Comparison of ENCODE assay signal across 10 mouse cellular contexts in genomic region chrX:142096904-142097303, GRCm38 (mm10).
DNase-seq lines count a peak whose midpoint lies in the region; ATAC-seq and TF ChIP-seq lines count a peak whose summit lies in the region.
"Had no signal": no experiment of that assay in that cellular context is flagged by ENCODE, and none has a peak within 500 bp of the region (broad histone marks: within the 10 kb centered on the region; RNA-seq: fewer than 3 reads in every experiment).

No protein-coding gene starts in this region.

- no peak overlapping the region for H3K27ac ChIP-seq in heart, adult 2 months
- no peak overlapping the region for H3K27ac ChIP-seq in heart, embryonic 11.5 days (ENCODE audit: low read depth, low read length)
- no peak overlapping the region for H3K27ac ChIP-seq in hindbrain, postnatal 0 days
- no peak overlapping the region for H3K27ac ChIP-seq in stomach, postnatal 0 days (replicated peaks)
- no peak overlapping the region for H3K27ac ChIP-seq in intestine, embryonic 16.5 days (ENCODE audit: low read length)
- H3K27ac ChIP-seq: hindbrain, embryonic 15.5 days had no signal

- H3K9me3 ChIP-seq in heart, embryonic 11.5 days (replicated peaks; ENCODE audit: control insufficient read depth, low read length) = no peaks in the 10 kb centered on the region
- H3K9me3 ChIP-seq in hindbrain, postnatal 0 days (ENCODE audit: low read length) = no peaks in the 10 kb centered on the region
- no peaks in the 10 kb centered on the region for H3K9me3 ChIP-seq in stomach, postnatal 0 days (ENCODE audit: control insufficient read depth, low read length)
- no peaks in the 10 kb centered on the region for H3K9me3 ChIP-seq in intestine, embryonic 16.5 days (ENCODE audit: control insufficient read depth, low read length)
- H3K9me3 ChIP-seq: hindbrain, embryonic 15.5 days; megakaryocyte, embryonic 14.5 days had no signal

- intact Hi-C loops in heart, adult 2 months (cut with DNase I) = loop anchor here (2.0 to 10.0 kb wide), 3 partner anchors 502 to 922 kb away; no protein-coding TSS in a partner anchor
- intact Hi-C loops in gastrocnemius, postnatal 36 days (cut with DNase I) = no loop called here

- ATAC-seq in heart, embryonic 11.5 days (replicated peaks; ENCODE audit: insufficient number of reproducible peaks, low FRiP score, low TSS enrichment) = no peak
- ATAC-seq in hindbrain, postnatal 0 days = no peak
- ATAC-seq in stomach, postnatal 0 days (ENCODE audit: low FRiP score, low TSS enrichment) = no peak
- ATAC-seq in intestine, embryonic 16.5 days = no peak

- H3K27me3 ChIP-seq in heart, adult 2 months (ENCODE audit: control insufficient read depth, insufficient read depth, low read length) = no peaks in the 10 kb centered on the region
- H3K27me3 ChIP-seq in heart, embryonic 11.5 days (ENCODE audit: control insufficient read depth, insufficient read depth, low read length) = 0 out of 2 replicates have a peak, but pooled peaks cover 3% of the 10 kb centered on the region
- no peaks in the 10 kb centered on the region for H3K27me3 ChIP-seq in hindbrain, postnatal 0 days (ENCODE audit: insufficient read depth, low read length)
- no peaks in the 10 kb centered on the region for H3K27me3 ChIP-seq in stomach, postnatal 0 days (ENCODE audit: control insufficient read depth, insufficient read depth, low read length)
- H3K27me3 ChIP-seq in intestine, embryonic 16.5 days (replicated peaks; ENCODE audit: control insufficient read depth, insufficient read depth, low read length) = no peaks in the 10 kb centered on the region

- H3K36me3 ChIP-seq in heart, adult 2 months (ENCODE audit: control insufficient read depth, insufficient read depth, low read length) = no peaks in the 10 kb centered on the region
- H3K36me3 ChIP-seq in heart, embryonic 11.5 days (ENCODE audit: control insufficient read depth, insufficient read depth, low read length) = no peaks in the 10 kb centered on the region
- no peaks in the 10 kb centered on the region for H3K36me3 ChIP-seq in hindbrain, postnatal 0 days (ENCODE audit: insufficient read depth, low read length)
- H3K36me3 ChIP-seq in stomach, postnatal 0 days (ENCODE audit: control insufficient read depth, insufficient read depth, low read length) = no peaks in the 10 kb centered on the region
- no peaks in the 10 kb centered on the region for H3K36me3 ChIP-seq in intestine, embryonic 16.5 days (ENCODE audit: control insufficient read depth, insufficient read depth, low read length)
- H3K36me3 ChIP-seq: hindbrain, embryonic 15.5 days had no signal

- H3K4me1 ChIP-seq in heart, adult 2 months (ENCODE audit: control insufficient read depth, insufficient read depth, low read length) = no peaks in the 10 kb centered on the region
- H3K4me1 ChIP-seq in heart, embryonic 11.5 days (ENCODE audit: control insufficient read depth, insufficient read depth, low read length) = no peaks in the 10 kb centered on the region
- no peaks in the 10 kb centered on the region for H3K4me1 ChIP-seq in hindbrain, postnatal 0 days (ENCODE audit: insufficient read depth, low read length)
- no peaks in the 10 kb centered on the region for H3K4me1 ChIP-seq in stomach, postnatal 0 days (replicated peaks; ENCODE audit: control insufficient read depth, insufficient read depth)
- no peaks in the 10 kb centered on the region for H3K4me1 ChIP-seq in intestine, embryonic 16.5 days (ENCODE audit: control insufficient read depth, insufficient read depth, low read length)
- H3K4me1 ChIP-seq: hindbrain, embryonic 15.5 days; megakaryocyte, embryonic 14.5 days had no signal

- TF ChIP-seq POLR2A in heart, adult 2 months (IDR thresholded peaks at IDR 0.05; ENCODE audit: insufficient read depth, low read depth, low read length) = no peak

- no peak overlapping the region for H3K9ac ChIP-seq in heart, adult 2 months (ENCODE audit: low read depth, low read length)
- no peak overlapping the region for H3K9ac ChIP-seq in heart, embryonic 11.5 days (ENCODE audit: low read depth, low read length)
- no peak overlapping the region for H3K9ac ChIP-seq in hindbrain, postnatal 0 days (replicated peaks; ENCODE audit: low read length)
- no peak overlapping the region for H3K9ac ChIP-seq in stomach, postnatal 0 days (ENCODE audit: low read length)
- H3K9ac ChIP-seq in intestine, embryonic 16.5 days (ENCODE audit: low read depth, low read length) = no peak overlapping the region
- H3K9ac ChIP-seq: hindbrain, embryonic 15.5 days had no signal

- H3K79me2 ChIP-seq in heart, adult 2 months (replicated peaks; ENCODE audit: control insufficient read depth, insufficient read depth, low read length) = no peaks in the 10 kb centered on the region

- TF ChIP-seq EP300 in heart, adult 2 months (IDR thresholded peaks at IDR 0.05; ENCODE audit: insufficient read depth, low read depth, low read length) = no peak
- TF ChIP-seq EP300 in stomach, postnatal 0 days (optimal IDR thresholded peaks at IDR 0.05) = no peak

- no peak overlapping the region for H3K4me3 ChIP-seq in heart, adult 2 months
- H3K4me3 ChIP-seq in heart, embryonic 11.5 days (ENCODE audit: low read depth, low read length) = no peak overlapping the region
- no peak overlapping the region for H3K4me3 ChIP-seq in hindbrain, postnatal 0 days (ENCODE audit: low read length)
- no peak overlapping the region for H3K4me3 ChIP-seq in stomach, postnatal 0 days (ENCODE audit: low read depth, low read length)
- no peak overlapping the region for H3K4me3 ChIP-seq in intestine, embryonic 16.5 days (ENCODE audit: low read length)
- H3K4me3 ChIP-seq: hindbrain, embryonic 15.5 days; megakaryocyte, embryonic 14.5 days had no signal

- no peak overlapping the region for H3K4me2 ChIP-seq in heart, embryonic 11.5 days
- no peak overlapping the region for H3K4me2 ChIP-seq in hindbrain, postnatal 0 days (ENCODE audit: low read depth, low read length)
- H3K4me2 ChIP-seq in stomach, postnatal 0 days (replicated peaks; ENCODE audit: low read depth) = no peak overlapping the region
- no peak overlapping the region for H3K4me2 ChIP-seq in intestine, embryonic 16.5 days (ENCODE audit: low read depth, low read length)
- H3K4me2 ChIP-seq: hindbrain, embryonic 15.5 days had no signal

- WGBS in heart, adult 2 months = 35% methylated on average over 3 of the region's 3 CpGs
- 47% methylated on average over 3 of the region's 3 CpGs for WGBS in heart, embryonic 11.5 days (ENCODE audit: insufficient replicate concordance)
- WGBS in hindbrain, postnatal 0 days = 45% methylated on average over 3 of the region's 3 CpGs
- WGBS in stomach, postnatal 0 days = 41% methylated on average over 3 of the region's 3 CpGs
- 53% methylated on average over 3 of the region's 3 CpGs for WGBS in intestine, embryonic 16.5 days

- DNase-seq in heart, adult 2 months = no peak
- DNase-seq in right cerebral cortex, adult 18-20 months = peak; percentile 17
- no peak for DNase-seq in right cerebral cortex, postnatal 25 days
- peak; percentile 67 for DNase-seq in hindbrain, postnatal 0 days (ENCODE audit: low spot score)
- DNase-seq in stomach, postnatal 0 days (ENCODE audit: low spot score) = peak; percentile 16
- DNase-seq in gastrocnemius, postnatal 36 days = no peak

- TF ChIP-seq CTCF in heart, adult 2 months (IDR thresholded peaks at IDR 0.05) = peak; percentile 64
- peak; percentile 56 for TF ChIP-seq CTCF in hindbrain, postnatal 0 days (IDR thresholded peaks at IDR 0.05; ENCODE audit: low read depth)
- TF ChIP-seq CTCF in stomach, postnatal 0 days (IDR thresholded peaks at IDR 0.05; ENCODE audit: low read depth) = peak; percentile 77

Comparison
In these comparisons a context has a peak if more than half of its experiments do, and no peak if none do; other contexts are left out.
1. DNase-seq: peak in right cerebral cortex, adult 18-20 months (single experiment), hindbrain, postnatal 0 days (single experiment) and stomach, postnatal 0 days (single experiment); none in heart, adult 2 months (0 of 2), right cerebral cortex, postnatal 25 days (single experiment) and gastrocnemius, postnatal 36 days (0 of 2).
2. Peak in every context shown above with its lines, with median percentiles within 50 percentile points of each other: CTCF ChIP-seq.